Mouse (Mus musculus) intestine, embryonic 14.5 days (tissue): ENCODE results near the gene Polg2. TPM values are rescaled to one million over a fixed set of nuclear protein-coding genes. Genes with fewer than 3 reads are reported as not detected.
"Not testable (repeated sequence)": the region's sequence is repeated elsewhere in the genome, so short reads cannot be mapped to it uniquely, and the experiment has no call there.

ENCODE experiments used
- ATAC-seq: fragments of 200-750 bp; cut with Nextera tagmentation; replicated peaks from 2 replicates; pipeline ENCODE4 v1.8.0; 2017; ENCODE audit warnings: low read depth, moderate number of reproducible peaks, moderate TSS enrichment, moderate library complexity; ENCODE audit not compliant: low FRiP score, low TSS enrichment
- DNase-seq: peaks from one replicate; pipeline ENCODE4 v3.0.0-alpha.2; 2018; ENCODE audit warnings: low spot score
- H3K27ac ChIP-seq: fragments of 300-500 bp; sonication (generic); 2 replicates; pipeline ENCODE4 v1.5.1; 2014; ENCODE audit warnings: low read depth, mild to moderate bottlenecking, control low read depth
- H3K27me3 ChIP-seq: fragments of 300-500 bp; sonication (generic); replicated peaks from 2 replicates; pipeline ENCODE4 v1.6.1; 2014; ENCODE audit warnings: low read length, control low read depth; ENCODE audit not compliant: control insufficient read depth, insufficient read depth
- H3K36me3 ChIP-seq: fragments of 300-500 bp; sonication (generic); 2 replicates; pipeline ENCODE4 v1.6.1; 2014; ENCODE audit warnings: low read length, control low read depth; ENCODE audit not compliant: control insufficient read depth, insufficient read depth
- H3K4me1 ChIP-seq: fragments of 300-500 bp; sonication (generic); replicated peaks from 2 replicates; pipeline ENCODE4 v1.6.1; 2014; ENCODE audit warnings: low read length, control low read depth, mixed read lengths; ENCODE audit not compliant: control insufficient read depth, insufficient read depth
- H3K4me2 ChIP-seq: fragments of 300-500 bp; sonication (generic); 2 replicates; pipeline ENCODE4 v1.6.1; 2014; ENCODE audit warnings: low read length
- H3K4me3 ChIP-seq: fragments of 300-500 bp; sonication (generic); 2 replicates; pipeline ENCODE4 v1.5.1; 2014; ENCODE audit warnings: low read depth, low read length, control low read depth, mixed read lengths
- H3K9ac ChIP-seq: fragments of 300-500 bp; sonication (generic); 2 replicates; pipeline ENCODE4 v1.6.1; 2014; ENCODE audit warnings: mild to moderate bottlenecking, low read length
- H3K9me3 ChIP-seq: fragments of 300-500 bp; sonication (generic); 2 replicates; pipeline ENCODE4 v1.6.1; 2016; ENCODE audit warnings: low read length, control low read depth; ENCODE audit not compliant: control insufficient read depth
- WGBS: fragments of 180-500 bp; shearing (Covaris S2); extraction: QIAGEN DNeasy Blood & Tissue Kit; methylation state at CpG from one replicate; pipeline ENCODE4 v1.1.7; 2014; 5-methylcytosine and 5-hydroxymethylcytosine counted together
- polyA plus RNA-seq: library from polyadenylated mRNA; unstranded; fragments of >200 nt; fragmentation: Nextera tagmentation; extraction: Ambion mirVana; gene quantifications from 2 replicates; pipeline ENCODE4 v1.2.1, GENCODE M21; 2014

Gene Polg2
- polyA plus RNA-seq, 1 experiment from 2014 or later: 11.5 TPM

DNA sequence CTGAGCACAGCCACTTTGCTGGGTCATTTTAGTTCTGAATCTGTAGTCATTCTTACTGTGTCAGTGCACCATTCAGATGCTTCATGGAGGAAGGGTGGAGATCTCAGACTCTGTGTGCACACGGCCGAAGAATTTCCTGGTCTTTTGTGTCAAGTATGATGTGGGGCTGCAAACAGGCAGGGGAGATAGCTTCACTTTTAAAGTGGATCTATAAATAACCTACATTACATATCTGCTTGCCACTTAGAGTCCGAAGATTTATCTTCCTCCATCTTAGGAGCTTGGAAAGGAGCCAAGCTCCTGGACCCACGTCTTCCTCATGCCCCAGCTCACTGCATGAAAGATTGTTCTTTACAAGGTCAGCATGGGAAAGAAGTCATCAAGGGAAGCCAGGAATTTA, 48.6 kb downstream of the Polg2 start:
- DNase-seq: no peak
- Histone ChIP-seq H3K4me3 (no peak overlapping the region), H3K9me3 (no peaks in the 10 kb centered on the region), H3K27ac (no peak overlapping the region; the same call in 1 of the 2 replicates), H3K9ac (no peak overlapping the region), H3K4me1 (peaks cover 6% of the 10 kb centered on the region; the same call in 1 of the 2 replicates), H3K27me3 (no peaks in the 10 kb centered on the region), H3K36me3 (no peaks in the 10 kb centered on the region), H3K4me2 (no peak overlapping the region)
- no peak for ATAC-seq
- 25% methylated on average over 4 of the region's 4 CpGs for WGBS

DNA sequence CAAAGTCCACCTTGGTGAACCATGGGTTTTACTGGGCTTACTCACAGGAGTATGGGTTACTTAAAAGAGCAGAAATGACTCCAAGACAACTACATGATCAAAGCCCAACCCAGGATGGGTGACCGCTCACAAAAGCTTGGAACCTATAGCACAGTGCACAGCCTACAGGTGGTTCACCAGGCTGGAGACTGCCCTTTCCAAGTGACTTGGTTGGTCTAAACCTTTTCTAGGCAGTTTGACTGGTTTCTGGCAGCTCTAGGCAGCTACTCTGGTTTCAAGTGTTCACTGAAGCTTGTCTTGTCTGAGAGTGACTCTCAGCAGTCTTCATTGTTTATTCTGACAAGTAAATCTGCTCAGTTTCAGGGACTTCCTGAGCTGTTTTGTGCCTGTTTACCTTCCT, 49.7 kb downstream of the Polg2 start:
- Histone ChIP-seq H3K9ac (no peak overlapping the region), H3K4me3 (no peak overlapping the region), H3K4me1 (peaks cover 6% of the 10 kb centered on the region; the same call in 1 of the 2 replicates), H3K27ac (no peak overlapping the region), H3K27me3 (no peaks in the 10 kb centered on the region), H3K36me3 (no peaks in the 10 kb centered on the region), H3K9me3 (no peaks in the 10 kb centered on the region), H3K4me2 (no peak overlapping the region)
- 95% methylated on average over 1 of the region's 1 CpGs for WGBS
- DNase-seq (no peak), ATAC-seq (no peak)

DNA sequence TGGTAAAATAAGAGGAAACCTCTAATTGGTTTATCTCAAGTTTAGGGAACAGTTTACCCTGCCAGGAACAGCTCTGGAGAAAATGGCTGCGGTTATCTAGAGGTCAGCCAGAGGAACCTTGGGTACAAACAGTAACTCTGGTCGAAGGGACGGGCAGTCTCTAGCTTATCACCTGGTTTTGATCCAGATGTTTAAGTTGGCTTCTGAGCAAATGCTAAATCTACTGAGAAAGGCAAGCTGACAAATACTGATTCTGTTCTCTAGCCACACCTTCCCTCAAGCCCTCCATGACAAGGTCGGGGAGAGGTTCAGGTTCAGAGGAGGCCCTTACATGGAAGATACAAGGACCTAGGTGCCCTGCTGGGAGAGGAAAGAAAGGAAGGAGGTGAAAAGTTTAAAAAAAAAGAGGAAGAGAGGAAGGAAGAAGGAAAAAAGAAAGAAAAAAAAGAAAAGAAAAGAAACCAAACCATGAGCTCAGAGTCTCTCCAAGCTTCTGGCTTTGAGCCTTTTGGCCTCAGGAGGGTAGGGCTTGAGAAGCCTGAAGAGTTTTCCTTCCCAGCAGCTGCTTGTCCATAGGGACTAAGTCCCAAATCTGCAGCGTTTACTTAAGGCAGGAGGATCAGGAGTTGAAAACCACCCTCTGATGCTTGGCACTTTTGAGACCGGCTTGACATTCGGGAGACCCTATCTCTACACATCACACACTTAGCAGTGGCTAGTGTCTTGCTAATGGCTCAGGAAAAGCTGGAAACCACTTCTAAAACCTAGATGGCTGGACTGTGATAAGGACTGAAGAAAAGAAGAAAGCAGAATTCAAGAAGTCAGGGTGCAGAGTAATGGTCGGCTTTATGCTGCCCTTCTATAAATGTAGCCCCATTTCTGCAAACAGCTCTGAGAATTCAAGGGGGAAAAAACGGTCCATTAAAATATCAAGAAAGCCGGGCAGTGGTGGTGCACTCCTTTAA, 50.7 kb downstream of the Polg2 start:
- no peaks in the 10 kb centered on the region for H3K27me3 ChIP-seq
- no peak overlapping the region for H3K4me3 ChIP-seq
- ATAC-seq (no peak), DNase-seq (no peak)
- no peaks in the 10 kb centered on the region for H3K9me3 ChIP-seq
- no peak overlapping the region for H3K4me2 ChIP-seq
- WGBS: 68% methylated on average over 10 of the region's 10 CpGs
- no peak overlapping the region for H3K27ac ChIP-seq
- H3K4me1 ChIP-seq: peaks cover 6% of the 10 kb centered on the region; the same call in 1 of the 2 replicates
- no peaks in the 10 kb centered on the region for H3K36me3 ChIP-seq
- H3K9ac ChIP-seq: no peak overlapping the region

DNA sequence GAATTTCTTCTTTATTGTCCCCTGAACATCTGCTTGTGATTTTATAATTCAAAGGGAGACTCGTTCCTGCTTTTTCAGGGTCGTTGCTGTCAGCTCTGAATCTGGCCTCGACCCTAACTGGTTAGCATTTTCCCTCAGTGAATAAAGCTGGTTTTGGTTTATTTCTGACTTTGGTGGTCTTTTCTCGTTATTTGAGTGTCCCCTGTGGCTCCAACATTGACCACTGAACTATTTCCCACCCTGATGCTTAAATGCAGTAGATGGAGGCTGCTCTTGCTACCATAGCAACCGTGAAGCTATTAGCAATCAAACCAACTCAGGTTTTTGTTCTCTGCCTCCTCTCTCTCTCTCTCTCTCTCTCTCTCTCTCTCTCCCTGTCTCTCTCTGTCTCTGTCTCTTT, 51.4 kb downstream of the Polg2 start:
- no peak for DNase-seq

GRCm38 (mm10) chr11:106724916-106725235, 54.5 kb downstream of the Polg2 start:
- DNase-seq, H3K4me2 ChIP-seq, H3K27ac ChIP-seq, H3K27me3 ChIP-seq, H3K9ac ChIP-seq, H3K4me3 ChIP-seq, H3K9me3 ChIP-seq, ATAC-seq, H3K36me3 ChIP-seq, H3K4me1 ChIP-seq: not testable (repeated sequence)
- WGBS: 93% methylated on average over 9 of the region's 9 CpGs

More for the DNA sequence above, 51.4 kb downstream of the Polg2 start:
- no peak overlapping the region for H3K4me2 ChIP-seq
- no peak overlapping the region for H3K9ac ChIP-seq
- no peak overlapping the region for H3K4me3 ChIP-seq
- no peak overlapping the region for H3K27ac ChIP-seq
- ATAC-seq: no peak
- no peaks in the 10 kb centered on the region for H3K9me3 ChIP-seq
- no peaks in the 10 kb centered on the region for H3K36me3 ChIP-seq
- WGBS: 67% methylated on average over 5 of the region's 5 CpGs
- peaks cover 9% of the 10 kb centered on the region; the same call in 1 of the 2 replicates for H3K4me1 ChIP-seq
- no peaks in the 10 kb centered on the region for H3K27me3 ChIP-seq

DNA sequence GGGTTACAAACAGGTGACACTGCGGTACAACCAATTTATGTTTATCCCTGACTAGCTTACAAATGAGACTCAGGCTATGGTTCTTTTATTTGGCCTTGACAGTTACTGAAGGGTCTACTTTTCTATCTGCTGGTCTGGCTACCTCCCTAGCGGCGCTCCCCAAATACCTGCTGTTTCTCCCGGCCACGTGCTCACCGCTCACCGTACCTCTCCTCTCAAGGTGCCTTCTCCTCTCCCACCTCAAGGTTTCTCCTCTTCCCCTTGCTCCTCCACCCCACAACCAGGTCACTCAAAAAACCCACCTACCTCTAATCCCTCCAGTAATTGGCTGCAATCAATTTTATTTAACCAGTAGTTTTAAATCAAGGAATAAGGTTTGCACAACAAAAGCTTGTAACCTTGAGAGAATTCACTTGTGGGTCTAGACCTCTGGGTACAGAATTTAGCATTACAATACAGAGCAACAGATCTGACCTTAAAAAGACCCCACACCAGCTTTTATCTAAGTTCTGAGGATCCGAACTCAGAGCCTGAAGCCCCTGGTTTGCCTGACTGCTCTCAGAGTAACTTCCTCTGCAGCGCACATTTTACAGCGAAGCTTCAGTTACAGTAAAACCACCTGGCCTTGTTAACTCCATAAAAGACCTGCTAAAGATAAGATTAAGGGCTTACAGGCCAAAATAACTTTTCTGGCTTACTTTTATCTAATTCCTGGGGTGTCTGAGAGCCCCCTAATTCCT, 55.0 kb downstream of the Polg2 start:
- Histone ChIP-seq H3K4me1 (0 out of 2 replicates have a peak, but pooled peaks cover 6% of the 10 kb centered on the region), H3K9ac (no peak overlapping the region), H3K4me3 (no peak overlapping the region), H3K4me2 (no peak overlapping the region), H3K27ac (no peak overlapping the region), H3K36me3 (no peaks in the 10 kb centered on the region), H3K9me3 (no peaks in the 10 kb centered on the region), H3K27me3 (no peaks in the 10 kb centered on the region)
- DNase-seq (no peak), ATAC-seq (no peak)
- 90% methylated on average over 10 of the region's 10 CpGs for WGBS

- Histone ChIP-seq H3K36me3 (no peaks in the 10 kb centered on the region), H3K4me1 (0 out of 2 replicates have a peak, but pooled peaks cover 6% of the 10 kb centered on the region), H3K4me3 (no peak overlapping the region), H3K27ac (no peak overlapping the region), H3K9ac (no peak overlapping the region), H3K27me3 (no peaks in the 10 kb centered on the region), H3K4me2 (no peak overlapping the region), H3K9me3 (no peaks in the 10 kb centered on the region)
- 67% methylated on average over 15 of the region's 15 CpGs for WGBS
- ATAC-seq (no peak), DNase-seq (no peak)
Measured at GRCm38 (mm10) chr11:106723611-106724125, 55.7 kb downstream of the Polg2 start.

GRCm38 (mm10) chr11:106722831-106723361, 56.4 kb downstream of the Polg2 start:
- no peak overlapping the region for H3K9ac ChIP-seq
- no peak for DNase-seq
- WGBS: 14% methylated on average over 7 of the region's 7 CpGs
- peak; percentile 48; the same call in 1 of the 2 replicates for ATAC-seq
- no peak overlapping the region for H3K4me2 ChIP-seq
- H3K36me3 ChIP-seq: no peaks in the 10 kb centered on the region
- H3K4me1 ChIP-seq: 0 out of 2 replicates have a peak, but pooled peaks cover 6% of the 10 kb centered on the region
- H3K4me3 ChIP-seq: no peak overlapping the region
- no peaks in the 10 kb centered on the region for H3K27me3 ChIP-seq
- no peak overlapping the region for H3K27ac ChIP-seq
- no peaks in the 10 kb centered on the region for H3K9me3 ChIP-seq
